Mouse (Mus musculus): Measurements from ENCODE around the gene Prpf4b.
"Not testable (repeated sequence)": the region's sequence is repeated elsewhere in the genome, so short reads cannot be mapped to it uniquely, and the experiment has no call there.

The Prpf4b gene

DNA sequence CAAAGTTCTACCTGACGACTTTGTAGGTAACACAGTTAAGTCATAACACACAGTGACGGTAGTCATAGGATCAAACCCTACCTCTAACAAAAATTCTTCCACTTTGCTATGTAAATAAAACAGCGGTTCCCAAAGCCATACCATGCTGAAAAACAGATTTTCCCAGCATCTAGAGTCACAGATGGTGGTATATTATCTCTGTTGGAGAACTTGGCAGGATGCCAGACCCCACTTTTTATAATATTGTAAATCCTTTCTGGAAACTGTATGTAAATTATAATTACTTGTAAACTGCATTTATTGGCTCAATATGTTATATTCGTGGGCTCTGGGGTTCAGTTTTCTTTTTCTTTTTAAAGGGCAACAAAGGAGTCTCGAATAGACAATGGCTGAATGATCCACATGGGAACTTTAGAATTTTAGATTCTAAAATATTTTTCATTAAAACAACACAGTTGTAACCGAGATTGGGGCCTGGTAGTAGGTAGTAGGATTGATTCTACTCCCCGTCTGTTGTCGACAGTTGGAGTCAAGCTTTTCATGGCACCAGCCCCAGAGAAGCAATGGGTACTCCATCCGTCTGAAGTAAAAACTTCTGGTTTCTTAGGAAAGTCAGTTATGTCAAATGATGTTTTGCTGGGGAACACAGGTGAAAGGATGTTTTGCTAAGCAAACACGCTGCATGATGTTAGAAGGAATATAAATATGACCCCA, 60.0 kb downstream of the Prpf4b start:
- no peak for DNase-seq (ENCODE audit: extremely low spot score)

DNA sequence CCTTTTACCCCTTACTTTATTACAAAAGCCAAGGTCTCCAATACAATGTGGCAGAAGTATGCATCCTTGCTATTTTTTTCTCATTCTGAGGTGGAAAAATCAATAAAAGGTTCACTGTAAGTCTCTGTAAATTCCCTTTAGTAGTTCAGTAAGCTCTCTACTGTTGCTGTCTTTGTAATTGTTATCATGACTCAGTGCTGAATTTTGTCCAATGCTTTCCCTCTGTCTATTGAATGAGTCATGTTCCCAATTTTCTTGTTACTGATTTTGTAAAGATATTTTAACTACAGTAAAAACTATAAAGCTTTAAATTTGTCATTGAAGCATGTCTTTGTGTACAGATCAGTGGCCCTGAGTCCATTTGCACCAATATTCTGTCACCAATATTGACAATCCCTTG, 67.3 kb downstream of the Prpf4b start:
- DNase-seq (ENCODE audit: extremely low spot score): no peak

DNA sequence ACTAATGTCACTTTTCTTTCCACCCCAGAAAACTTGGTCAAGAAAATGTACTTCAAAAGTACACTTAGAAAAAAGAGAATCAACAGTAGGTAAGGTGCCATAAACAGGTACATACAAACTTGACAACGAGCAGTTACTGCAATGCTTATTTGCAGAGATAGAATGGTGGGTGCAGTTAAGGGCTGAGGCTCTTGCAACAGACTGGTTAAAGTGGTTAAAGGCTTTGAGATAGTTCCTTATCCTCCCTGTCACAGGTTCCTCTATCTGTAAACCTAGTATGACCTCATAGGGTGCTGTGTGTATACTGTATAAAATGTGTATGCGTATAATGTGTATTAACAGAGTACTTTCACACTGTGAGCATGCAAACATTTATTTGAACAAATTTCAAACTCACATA, 76.3 kb downstream of the Prpf4b start:
- not testable (repeated sequence) for DNase-seq (ENCODE audit: extremely low spot score)

Measured in embryo, embryonic 9.5 days (tissue).